Mouse (Mus musculus): ENCODE data around the gene Samd14. TPM values are rescaled to one million over a fixed set of nuclear protein-coding genes. Genes with fewer than 3 reads are reported as not detected.
A peak's percentile ranks its signal among the peaks of the same experiment; 100 is the strongest.
"Not testable (repeated sequence)": the region's sequence is repeated elsewhere in the genome, so short reads cannot be mapped to it uniquely, and the experiment has no call there.

Gene Samd14
- total RNA-seq (2022) = 1 to 10 TPM; 3.9 to 9.1 (median 5.6) TPM

DNA sequence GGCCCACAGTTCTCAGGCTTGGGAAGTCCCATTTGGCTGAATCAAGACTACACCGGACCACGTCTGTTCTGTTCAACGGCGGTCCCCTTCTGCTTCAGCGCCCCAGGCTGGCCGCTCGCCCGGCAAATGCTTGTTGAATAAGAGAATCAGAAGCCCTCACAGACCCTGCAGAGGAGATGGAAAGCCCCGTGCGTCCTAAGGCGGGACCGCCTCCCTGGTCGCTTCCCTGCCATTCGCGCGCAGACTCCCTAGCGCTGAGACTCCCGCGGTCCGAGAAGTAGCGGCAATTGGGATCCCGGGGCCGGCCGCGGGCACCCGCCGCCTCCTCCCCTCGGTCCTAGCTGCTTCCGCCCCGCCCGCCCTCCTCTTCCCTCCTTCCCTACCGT lies at the start of gene Samd14:
Gene Samd14, plus strand, starts transcription at position 251 of the 386 bp plus-strand sequence.
- no peak for DNase-seq

GRCm38 (mm10) chr11:94962534-94963101 lies 47.1 kb upstream of the Samd14 start:
- no peak for DNase-seq

DNA sequence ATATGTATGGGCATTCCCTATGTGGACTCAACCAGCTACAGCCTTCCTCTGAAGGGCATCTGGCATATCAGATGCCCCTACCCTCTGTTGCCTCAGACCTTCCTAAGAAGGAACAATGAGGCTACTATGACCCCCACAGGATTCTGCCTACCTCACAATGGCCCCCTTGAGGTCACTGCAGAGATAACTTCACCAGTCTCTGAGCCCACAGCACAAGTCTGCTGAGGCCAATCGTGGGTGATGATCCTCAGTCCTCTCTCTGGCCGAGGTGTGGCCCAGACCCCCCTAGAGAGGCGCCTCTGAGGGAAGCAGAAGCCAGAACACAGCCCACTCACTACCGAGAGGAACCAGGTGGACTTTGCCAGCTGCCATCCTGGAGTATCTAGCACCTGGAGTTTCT lies 42.3 kb upstream of the Samd14 start, which contains the start of gene Hils1:
Gene Hils1, plus strand, starts transcription at position 175 of the 400 bp plus-strand sequence.
- DNase-seq = no peak

- no peak for DNase-seq
Measured at GRCm38 (mm10) chr11:94968187-94968586, 41.5 kb upstream of the Samd14 start.

DNA sequence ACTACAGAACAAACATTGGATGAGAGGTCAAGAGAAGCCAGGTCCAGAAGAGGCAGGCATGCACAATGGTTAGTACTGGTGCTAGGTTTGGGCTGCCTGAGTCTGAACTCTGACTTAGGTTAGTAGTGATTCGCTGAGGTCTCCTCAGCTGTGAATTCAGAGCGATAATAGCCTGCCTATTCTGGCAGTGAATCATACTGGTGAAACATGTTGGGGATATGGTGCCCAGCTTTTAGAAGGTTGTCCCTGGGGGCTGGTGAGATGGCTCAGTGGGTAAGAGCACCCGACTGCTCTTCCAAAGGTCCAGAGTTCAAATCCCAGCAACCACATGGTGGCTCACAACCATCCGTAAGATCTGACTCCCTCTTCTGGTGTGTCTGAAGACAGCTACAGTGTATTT lies 40.0 kb upstream of the Samd14 start:
- DNase-seq = not testable (repeated sequence)

GRCm38 (mm10) chr11:94970210-94970943 lies 39.3 kb upstream of the Samd14 start:
- DNase-seq = peak; percentile 39

- DNase-seq = no peak
Measured at GRCm38 (mm10) chr11:94971895-94972615, 37.6 kb upstream of the Samd14 start.

GRCm38 (mm10) chr11:94972887-94973286 lies 36.8 kb upstream of the Samd14 start:
- DNase-seq = no peak

GRCm38 (mm10) chr11:94973313-94973712 lies 36.4 kb upstream of the Samd14 start:
- no peak for DNase-seq

DNA sequence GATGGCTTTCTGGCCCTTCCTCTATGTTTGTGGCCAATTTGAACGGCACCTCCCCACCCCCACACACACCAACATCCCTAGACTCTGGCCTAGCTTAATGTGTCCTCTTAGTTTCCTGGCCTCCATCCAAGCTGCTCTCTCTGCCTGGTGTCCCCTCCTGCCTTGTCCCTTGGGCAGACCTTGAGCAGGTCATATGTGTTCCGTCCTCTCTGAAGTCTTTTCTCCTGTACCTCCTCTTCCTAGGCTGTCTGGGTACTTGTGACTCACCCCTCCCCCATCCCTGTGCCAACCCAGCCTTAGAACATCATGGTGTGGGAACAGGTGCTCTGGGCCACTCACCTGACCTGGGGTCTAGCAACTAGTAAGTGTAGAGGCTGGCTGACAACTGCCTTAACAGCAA lies 34.7 kb upstream of the Samd14 start:
- no peak for DNase-seq

DNA sequence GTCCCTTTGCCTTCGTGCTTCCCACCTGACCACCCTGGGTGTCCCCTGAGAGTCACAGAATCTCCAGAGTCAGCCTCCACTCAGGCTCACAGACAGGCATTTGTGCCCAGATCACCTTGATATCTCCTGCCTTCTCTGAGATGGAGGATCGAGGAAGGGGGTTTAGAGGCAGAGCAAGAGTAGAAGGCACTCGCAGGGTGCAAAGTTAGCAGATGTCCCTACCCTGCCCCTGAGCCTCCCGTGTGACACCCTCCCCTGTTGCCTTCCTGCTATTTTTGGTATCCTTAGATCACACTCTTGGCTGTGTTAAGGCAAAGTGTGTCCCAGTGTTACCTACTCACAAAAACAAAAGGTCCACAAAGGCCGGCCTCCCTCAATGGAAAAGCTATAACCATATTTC lies 33.5 kb upstream of the Samd14 start, which contains the start of gene Sgca:
Gene Sgca, minus strand, starts transcription at position 129 of the 400 bp plus-strand sequence.
- no peak for DNase-seq

DNA sequence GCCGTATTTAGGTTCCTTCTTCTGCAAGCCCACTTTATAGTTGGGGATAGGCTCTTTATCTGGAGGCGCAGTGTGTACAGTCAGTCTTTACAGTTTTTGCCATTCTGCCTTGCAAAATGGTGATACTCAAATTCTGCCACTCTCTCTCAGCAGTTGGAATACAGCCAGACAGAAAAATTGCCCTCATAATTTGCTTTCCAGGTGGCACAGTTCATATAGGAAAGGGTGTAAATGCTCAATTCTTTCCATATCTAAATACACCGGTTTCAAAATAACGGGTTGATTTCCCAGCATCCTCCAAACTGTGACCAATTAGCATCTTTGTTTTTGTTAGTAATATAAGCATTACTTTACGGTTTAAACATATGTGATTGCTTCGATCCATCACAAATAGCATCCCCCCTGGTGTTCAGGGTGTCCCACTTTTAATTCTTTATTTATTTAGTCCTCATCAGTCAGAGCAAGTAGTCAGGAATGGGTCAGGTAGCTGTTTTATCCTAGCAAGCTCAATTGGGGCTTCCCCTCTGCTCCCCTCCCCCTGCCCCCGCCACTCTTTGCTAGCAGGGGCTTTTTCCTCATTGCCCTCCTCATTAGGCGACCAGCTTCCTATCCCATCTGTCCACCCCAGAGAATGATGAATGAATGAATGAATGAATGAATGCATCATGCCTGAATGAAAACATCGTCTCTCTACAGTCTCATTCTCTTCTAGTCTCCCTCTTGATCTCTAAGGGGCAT lies 31.3 kb upstream of the Samd14 start:
- DNase-seq = no peak

DNA sequence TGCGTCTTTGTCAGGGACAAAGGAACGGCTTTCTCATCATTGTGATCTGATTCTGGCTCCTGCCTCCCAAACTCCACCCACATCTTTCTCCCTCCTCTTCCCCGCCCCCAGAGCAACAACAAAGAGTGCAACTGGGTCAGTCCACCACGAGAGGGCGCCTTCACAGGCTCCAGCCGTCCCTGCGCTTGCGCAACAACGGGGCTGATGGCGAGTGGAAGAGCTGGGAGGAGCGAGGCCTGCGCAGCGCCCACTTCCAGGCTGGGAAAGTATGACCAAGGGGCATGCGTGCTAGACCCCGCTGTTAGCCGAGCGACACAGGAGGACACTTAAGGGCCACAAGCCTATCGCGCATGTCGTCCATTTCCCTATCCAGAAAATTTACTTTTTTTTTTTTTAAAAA lies 30.7 kb upstream of the Samd14 start:
- DNase-seq = peak; percentile 96

- no peak for DNase-seq
Measured at GRCm38 (mm10) chr11:94979462-94980179, 30.1 kb upstream of the Samd14 start.

DNA sequence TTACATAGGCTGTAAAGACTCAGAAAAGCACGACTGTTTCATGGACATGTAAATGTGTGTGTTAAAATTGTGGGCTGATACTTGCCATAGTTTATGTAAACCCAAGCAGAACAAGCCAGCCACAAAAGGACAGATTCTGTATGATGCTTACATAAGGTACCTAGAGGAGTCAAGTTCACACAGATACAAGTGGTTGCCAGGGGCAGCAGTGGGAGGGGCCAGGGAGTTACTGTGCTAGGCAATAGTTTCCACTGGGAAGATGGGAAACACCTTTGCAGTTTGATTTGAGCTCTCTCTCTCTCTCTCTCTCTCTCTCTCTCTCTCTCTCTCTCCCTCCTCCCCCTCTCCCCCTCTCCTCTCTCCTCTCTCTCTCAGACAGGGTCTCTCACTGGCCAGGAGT lies 24.5 kb upstream of the Samd14 start:
- no peak for DNase-seq

GRCm38 (mm10) chr11:94985822-94986221 lies 23.9 kb upstream of the Samd14 start:
- no peak for DNase-seq

GRCm38 (mm10) chr11:94986435-94986834 lies 23.2 kb upstream of the Samd14 start:
- no peak for DNase-seq

- DNase-seq = peak; percentile 47
Measured at GRCm38 (mm10) chr11:94987341-94987740, 22.3 kb upstream of the Samd14 start.

DNA sequence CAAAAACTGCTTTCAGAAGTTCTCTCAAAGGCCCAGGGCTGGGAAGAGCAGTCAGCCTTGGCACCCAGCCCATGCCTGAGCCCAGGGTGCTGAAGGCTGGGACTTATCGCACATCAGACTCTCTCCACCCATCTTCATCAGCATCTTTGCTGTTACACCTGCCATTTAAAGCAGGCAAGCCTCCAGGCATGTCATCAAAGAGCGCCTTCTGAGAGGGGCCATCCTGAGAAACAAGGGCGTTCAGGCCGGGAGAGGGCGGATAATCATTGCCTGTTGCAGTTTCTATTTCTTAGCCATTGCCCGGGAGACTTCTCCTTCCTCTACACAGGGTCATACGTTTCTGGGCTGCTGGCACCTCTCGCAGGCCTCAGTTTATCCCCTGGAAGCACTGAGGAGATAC lies 21.8 kb upstream of the Samd14 start:
- DNase-seq = peak; percentile 26

GRCm38 (mm10) chr11:94988780-94989561 lies 20.7 kb upstream of the Samd14 start:
- peak; percentile 29 for DNase-seq

DNA sequence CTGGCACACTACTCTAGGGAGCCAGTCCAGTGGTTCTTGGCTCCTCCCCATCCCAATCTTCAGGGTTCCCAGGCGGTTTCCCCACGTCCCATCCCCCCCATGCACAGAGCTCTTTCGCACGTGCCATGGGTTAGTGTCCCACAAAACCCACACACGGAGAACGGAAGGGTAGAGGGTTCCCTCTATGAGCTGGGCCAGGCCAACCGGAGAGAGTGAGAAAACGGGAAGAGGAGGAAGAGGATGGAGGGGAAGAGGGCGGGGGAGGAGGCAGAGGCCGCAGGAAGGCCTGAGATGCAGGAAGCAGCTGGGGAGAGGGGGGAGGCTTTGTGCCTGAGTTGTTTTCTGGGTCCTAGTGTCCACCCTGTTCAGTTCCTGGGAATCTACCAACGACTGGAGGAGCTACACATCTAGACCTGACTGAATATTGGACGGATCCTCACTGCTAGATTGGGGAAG lies 20.1 kb upstream of the Samd14 start:
- peak; percentile 71 for DNase-seq
